13 mouse cellular contexts compared by ENCODE assay signal in genomic region chr1:119301931-119302330, GRCm38 (mm10).
"Had no signal": no experiment of that assay in that cellular context is flagged by ENCODE, and none has a peak within 500 bp of the region (broad histone marks: within the 10 kb centered on the region; RNA-seq: fewer than 3 reads in every experiment).

No protein-coding gene starts in this region.

- H3K36me3 ChIP-seq: lung, embryonic 15.5 days; midbrain, embryonic 12.5 days; midbrain, embryonic 15.5 days; neural tube, embryonic 12.5 days; stomach, embryonic 15.5 days had no signal

- H3K27ac ChIP-seq: lung, embryonic 15.5 days; macrophage; midbrain, embryonic 12.5 days; midbrain, embryonic 15.5 days; neural tube, embryonic 12.5 days; stomach, embryonic 15.5 days had no signal

- H3K27me3 ChIP-seq: lung, embryonic 15.5 days; megakaryocyte, embryonic 14.5 days; stomach, embryonic 15.5 days had no signal

- H3K4me1 ChIP-seq: megakaryocyte, embryonic 14.5 days had no signal

- H3K9me3 ChIP-seq: lung, embryonic 15.5 days; midbrain, embryonic 12.5 days; midbrain, embryonic 15.5 days; neural tube, embryonic 12.5 days; stomach, embryonic 15.5 days had no signal

- H3K4me3 ChIP-seq: lung, embryonic 15.5 days; megakaryocyte, embryonic 14.5 days; midbrain, embryonic 12.5 days; midbrain, embryonic 15.5 days; neural tube, embryonic 12.5 days; stomach, embryonic 15.5 days had no signal

- DNase-seq: liver, postnatal 0 days; lung, adult 2 months; right cerebral cortex, postnatal 14 days; thymus, adult 2 months; thymus, postnatal 25 days; thymus, postnatal 4 days had no signal

- H3K9ac ChIP-seq: liver, postnatal 0 days; lung, embryonic 15.5 days; midbrain, embryonic 12.5 days; midbrain, embryonic 15.5 days; neural tube, embryonic 12.5 days; stomach, embryonic 15.5 days had no signal
